In genomic region chrX:52375129-52375528, GRCm38 (mm10) we compare ENCODE assay signal across 12 mouse cellular contexts.
DNase-seq lines count a peak whose midpoint lies in the region; TF ChIP-seq lines count a peak whose summit lies in the region.
"Had no signal": no experiment of that assay in that cellular context is flagged by ENCODE, and none has a peak within 500 bp of the region (broad histone marks: within the 10 kb centered on the region; RNA-seq: fewer than 3 reads in every experiment).

No protein-coding gene starts in this region.

- intact Hi-C loops in heart, postnatal 14 days (cut with DNase I), result loop anchor here (5.0 to 10.0 kb wide), 3 partner anchors 463 to 870 kb away; no protein-coding TSS in a partner anchor
- intact Hi-C loops in heart, postnatal 25 days (cut with DNase I), result loop anchor here (2.0 to 10.0 kb wide), 3 partner anchors 608 to 976 kb away; no protein-coding TSS in a partner anchor

- H3K27me3 ChIP-seq in thymus, adult 2 months (ENCODE audit: control insufficient read depth, insufficient read depth, low read length), result no peaks in the 10 kb centered on the region
- H3K27me3 ChIP-seq: heart, embryonic 15.5 days had no signal

- no peak overlapping the region for H3K4me3 ChIP-seq in thymus, adult 2 months (ENCODE audit: control insufficient read depth, insufficient read depth, low read length)
- H3K4me3 ChIP-seq: heart, embryonic 15.5 days; myocyte had no signal

- peak; percentile 11 to 16 for DNase-seq in heart, postnatal 14 days
- no peak for DNase-seq in heart, postnatal 25 days (ENCODE audit: low spot score)
- peak; percentile 2 for DNase-seq in thymus, postnatal 0 days (ENCODE audit: low spot score)
- DNase-seq in thymus, adult 2 months, result no peak
- DNase-seq in kidney, postnatal 10 days, result peak; percentile 43
- no peak for DNase-seq in yolk sac, embryonic 10.5 days (ENCODE audit: low spot score)
- no peak for DNase-seq in heart, adult 9 months (ENCODE audit: low spot score in 2 of 2)
- DNase-seq in gastrocnemius, adult 18-20 months (ENCODE audit: low spot score), result no peak
- DNase-seq: right cerebral cortex, postnatal 4 days; thymus, postnatal 36 days had no signal

- WGBS in thymus, adult 2 months, result 60% methylated on average over 3 of the region's 3 CpGs

- H3K36me3 ChIP-seq in thymus, adult 2 months (ENCODE audit: control insufficient read depth, insufficient read depth, low read length), result no peaks in the 10 kb centered on the region
- H3K36me3 ChIP-seq: heart, embryonic 15.5 days had no signal

- no peak for TF ChIP-seq CTCF in thymus, adult 2 months (IDR thresholded peaks at IDR 0.05; ENCODE audit: borderline replicate concordance, control insufficient read depth, extremely low read depth, insufficient read depth, low read length, poor library complexity)

- TF ChIP-seq POLR2A in thymus, adult 2 months (IDR thresholded peaks at IDR 0.05; ENCODE audit: control insufficient read depth, extremely low read depth, insufficient read depth, low read length, poor library complexity), result no peak

- no peak overlapping the region for H3K27ac ChIP-seq in thymus, adult 2 months (ENCODE audit: control insufficient read depth, insufficient read depth, low read length)
- H3K27ac ChIP-seq: heart, embryonic 15.5 days had no signal

- H3K4me1 ChIP-seq in thymus, adult 2 months (replicated peaks; ENCODE audit: control insufficient read depth, insufficient read depth, low read length), result no peaks in the 10 kb centered on the region
- H3K4me1 ChIP-seq: heart, embryonic 15.5 days had no signal

Comparison
In these comparisons a context has a peak if more than half of its experiments do, and no peak if none do; other contexts are left out.
1. DNase-seq: peak in heart, postnatal 14 days (2 of 2), thymus, postnatal 0 days (single experiment) and kidney, postnatal 10 days (single experiment); none in heart, postnatal 25 days (single experiment), thymus, adult 2 months (single experiment), yolk sac, embryonic 10.5 days (single experiment), heart, adult 9 months (0 of 2) and gastrocnemius, adult 18-20 months (single experiment).